ENCODE assay signal across 10 mouse cellular contexts in genomic region chr3:95987386-95988110, GRCm38 (mm10). TPM values are rescaled to one million over a fixed set of nuclear protein-coding genes. Genes with fewer than 3 reads are reported as not detected.
DNase-seq lines count a peak whose midpoint lies in the region; ATAC-seq and TF ChIP-seq lines count a peak whose summit lies in the region.
"Had no signal": no experiment of that assay in that cellular context is flagged by ENCODE, and none has a peak within 500 bp of the region (broad histone marks: within the 10 kb centered on the region; RNA-seq: fewer than 3 reads in every experiment).

No protein-coding gene starts in this region.

- H3K36me3 ChIP-seq in embryonic facial prominence, embryonic 10.5 days (replicated peaks) = peaks cover 57% of the 10 kb centered on the region
- peaks cover 28% of the 10 kb centered on the region for H3K36me3 ChIP-seq in liver, postnatal 0 days (replicated peaks; ENCODE audit: insufficient read depth, low read length)
- peaks cover 24% of the 10 kb centered on the region for H3K36me3 ChIP-seq in midbrain, embryonic 16.5 days (ENCODE audit: control insufficient read depth, insufficient read depth, low read length)

- TF ChIP-seq CTCF in gastrocnemius, adult 2 months (IDR thresholded peaks at IDR 0.05) = no peak
- TF ChIP-seq CTCF in liver, postnatal 0 days (IDR thresholded peaks at IDR 0.05; ENCODE audit: low read depth) = no peak

- ATAC-seq in liver, postnatal 0 days = peak; percentile 26
- ATAC-seq in midbrain, embryonic 16.5 days = no peak

- no peak overlapping the region for H3K4me3 ChIP-seq in gastrocnemius, adult 2 months
- no peak overlapping the region for H3K4me3 ChIP-seq in embryonic facial prominence, embryonic 10.5 days
- no peak overlapping the region for H3K4me3 ChIP-seq in liver, postnatal 0 days (ENCODE audit: low read depth, low read length)
- H3K4me3 ChIP-seq in midbrain, embryonic 16.5 days (ENCODE audit: low read depth, low read length) = no peak overlapping the region

- no peak overlapping the region for H3K9ac ChIP-seq in liver, postnatal 0 days (replicated peaks)
- H3K9ac ChIP-seq in midbrain, embryonic 16.5 days (ENCODE audit: low read depth, low read length) = no peak overlapping the region

- no peaks in the 10 kb centered on the region for H3K27me3 ChIP-seq in embryonic facial prominence, embryonic 10.5 days (replicated peaks; ENCODE audit: low read depth, poor library complexity, severe bottlenecking)
- H3K27me3 ChIP-seq in liver, postnatal 0 days (ENCODE audit: insufficient read depth, low read length) = no peaks in the 10 kb centered on the region
- H3K27me3 ChIP-seq in midbrain, embryonic 16.5 days (ENCODE audit: control insufficient read depth, insufficient read depth, low read depth, low read length) = no peaks in the 10 kb centered on the region

- no peaks in the 10 kb centered on the region for H3K9me3 ChIP-seq in embryonic facial prominence, embryonic 10.5 days
- no peaks in the 10 kb centered on the region for H3K9me3 ChIP-seq in liver, postnatal 0 days (ENCODE audit: low read length)
- no peaks in the 10 kb centered on the region for H3K9me3 ChIP-seq in midbrain, embryonic 16.5 days (replicated peaks; ENCODE audit: control insufficient read depth, low read length, poor library complexity, severe bottlenecking)

- TF ChIP-seq EP300 in liver, postnatal 0 days (IDR thresholded peaks at IDR 0.05; ENCODE audit: low read depth) = no peak

- DNase-seq in gastrocnemius, adult 2 months = peak; percentile 33
- DNase-seq in gastrocnemius, adult 18-20 months (ENCODE audit: low spot score) = no peak
- DNase-seq in 416B (ENCODE audit: low read depth) (peak; percentile 82), MN1 (ENCODE audit: low spot score) (no peak)
- peak; percentile 11 for DNase-seq in embryonic facial prominence, embryonic 10.5 days (ENCODE audit: low spot score)
- DNase-seq in liver, postnatal 0 days = peak; percentile 43
- no peak for DNase-seq in kidney, postnatal 36 days
- DNase-seq: gastrocnemius, postnatal 25 days; thymus, adult 18-20 months had no signal

- H3K4me1 ChIP-seq in embryonic facial prominence, embryonic 10.5 days = peaks cover 48% of the 10 kb centered on the region
- H3K4me1 ChIP-seq in liver, postnatal 0 days (ENCODE audit: insufficient read depth) = peaks cover 24% of the 10 kb centered on the region
- peaks cover 29% of the 10 kb centered on the region for H3K4me1 ChIP-seq in midbrain, embryonic 16.5 days (ENCODE audit: control insufficient read depth, insufficient read depth, low read length)

- H3K4me2 ChIP-seq in liver, postnatal 0 days (ENCODE audit: low read depth, low read length) = no peak overlapping the region
- H3K4me2 ChIP-seq in midbrain, embryonic 16.5 days (ENCODE audit: low read length) = no peak overlapping the region

- 71% methylated on average over 6 of the region's 6 CpGs for WGBS in embryonic facial prominence, embryonic 10.5 days
- WGBS in liver, postnatal 0 days (ENCODE audit: insufficient replicate concordance) = 25% methylated on average over 6 of the region's 6 CpGs
- 80% methylated on average over 6 of the region's 6 CpGs for whole genome bisulfite sequencing in midbrain, embryonic 16.5 days

- peak overlapping the region; percentile 89 for H3K27ac ChIP-seq in gastrocnemius, adult 2 months
- no peak overlapping the region for H3K27ac ChIP-seq in embryonic facial prominence, embryonic 10.5 days (replicated peaks)
- peak overlapping the region; percentile 44; the same call in 1 of the 2 replicates for H3K27ac ChIP-seq in liver, postnatal 0 days (ENCODE audit: low read depth)
- H3K27ac ChIP-seq in midbrain, embryonic 16.5 days (ENCODE audit: low read length) = no peak overlapping the region

- intact Hi-C loops in gastrocnemius, adult 2 months (cut with DNase I) = no loop called here

RNA-seq across cellular contexts. Expression of gene Plekho1, which starts 8.3 kb away (rescaled TPM):
- 10 to 100 TPM; 14.2 to 19.3 TPM for total RNA-seq in gastrocnemius, adult 2 months (2021)
- 10 to 100 TPM; 13.9 to 22.0 TPM for total RNA-seq in gastrocnemius, adult 18-20 months (2021)
- 73.2 and 78.5 TPM in 2 replicates for polyA plus RNA-seq in embryonic facial prominence, embryonic 10.5 days (2016; fragmentation: Nextera tagmentation; extraction: Ambion mirVana)
- 10.7 and 11.7 TPM in 2 replicates for polyA plus RNA-seq in liver, postnatal 0 days (2015; fragmentation: Nextera tagmentation; extraction: Ambion mirVana)
- polyA plus RNA-seq in midbrain, embryonic 16.5 days (2015; fragmentation: Nextera tagmentation; extraction: Ambion mirVana) = 46.1 and 54.6 TPM in 2 replicates

RNA-seq across cellular contexts. Expression of gene Anp32e, which starts 58.5 kb away (rescaled TPM):
- 10 to 100 TPM; 76.4 to 89.9 TPM for total RNA-seq in gastrocnemius, adult 2 months (2021)
- 10 to 100 TPM; 75.9 to 97.2 TPM for total RNA-seq in gastrocnemius, adult 18-20 months (2021)
- 369 and 371 TPM in 2 replicates for polyA plus RNA-seq in embryonic facial prominence, embryonic 10.5 days (2016; fragmentation: Nextera tagmentation; extraction: Ambion mirVana)
- 92.0 and 98.4 TPM in 2 replicates for polyA plus RNA-seq in liver, postnatal 0 days (2015; fragmentation: Nextera tagmentation; extraction: Ambion mirVana)
- polyA plus RNA-seq in midbrain, embryonic 16.5 days (2015; fragmentation: Nextera tagmentation; extraction: Ambion mirVana) = 110 and 131 TPM in 2 replicates

Comparison
In these comparisons a context has a peak if more than half of its experiments do, and no peak if none do; other contexts are left out.
1. DNase-seq: peak in gastrocnemius, adult 2 months (single experiment), 416B (single experiment), embryonic facial prominence, embryonic 10.5 days (single experiment) and liver, postnatal 0 days (single experiment); none in gastrocnemius, adult 18-20 months (single experiment), MN1 (single experiment) and kidney, postnatal 36 days (0 of 2).
2. H3K27ac ChIP-seq: peak in gastrocnemius, adult 2 months (single experiment) and liver, postnatal 0 days (single experiment); none in embryonic facial prominence, embryonic 10.5 days (single experiment) and midbrain, embryonic 16.5 days (single experiment).